Mouse (Mus musculus) cortical plate, adult 2 months (tissue): ENCODE data around the gene Tmem9.

Source experiments
- CTCF ChIP-seq: fragments of 200-500 bp; IDR thresholded peaks from 2 replicates; pipeline ENCODE4 v1.5.1; 2011; ENCODE audit warnings: mild to moderate bottlenecking, control low read depth, low read length; ENCODE audit not compliant: insufficient read depth; ENCODE audit errors: extremely low read depth
- POLR2A ChIP-seq: fragments of 200-500 bp; IDR thresholded peaks from 2 replicates; pipeline ENCODE4 v1.6.1; 2011; ENCODE audit warnings: mild to moderate bottlenecking, low read length, control low read depth; ENCODE audit not compliant: insufficient read depth; ENCODE audit errors: extremely low read depth

- TF ChIP-seq CTCF (peak; percentile 63), POLR2A (no peak)
Observed at GRCm38 (mm10) chr1:136047432-136047831, 39.5 kb downstream of the Tmem9 start.
